Mouse (Mus musculus) MEL (cell line): Measurements from ENCODE around the gene Ap1ar.

Experiments used
- CTCF ChIP-seq, 3 experiments: IDR thresholded peaks in 2 of 3; conservative IDR thresholded peaks in 1 of 3; 2 replicates each; pipeline ENCODE4 v1.5.1; 2011 to 2012; ENCODE audit warnings: low read length in 3 of 3, low read depth in 2 of 3, mild to moderate bottlenecking in 2 of 3, improper control_type of control experiment in 1 of 3, inconsistent platforms in 1 of 3, mixed read lengths in 1 of 3, moderate library complexity in 1 of 3; ENCODE audit not compliant: control insufficient read depth in 1 of 3, insufficient read depth in 1 of 3, poor library complexity in 1 of 3, severe bottlenecking in 1 of 3
- GABPA ChIP-seq: IDR thresholded peaks from 2 replicates; pipeline ENCODE4 v1.6.1; 2012; ENCODE audit warnings: low read depth, mild to moderate bottlenecking, inconsistent platforms, low read length, improper control_type of control experiment, moderate library complexity
- GATA1 ChIP-seq: IDR thresholded peaks from 2 replicates; pipeline ENCODE4 v1.6.1; 2011; ENCODE audit warnings: low read depth, low read length, improper control_type of control experiment
- MAFK ChIP-seq: IDR thresholded peaks from 2 replicates; pipeline ENCODE4 v1.6.1; 2011; ENCODE audit warnings: low read depth, mild to moderate bottlenecking, low read length, improper control_type of control experiment, borderline replicate concordance
- POLR2A ChIP-seq, 2 experiments: IDR thresholded peaks; 2 replicates each; pipeline ENCODE4 v1.6.1; 2011 to 2012; ENCODE audit warnings: low read length in 2 of 2, mild to moderate bottlenecking in 2 of 2, control low read depth in 1 of 2, improper control_type of control experiment in 1 of 2, low read depth in 1 of 2, moderate library complexity in 1 of 2; ENCODE audit not compliant: control insufficient read depth in 1 of 2, insufficient read depth in 1 of 2, poor library complexity in 1 of 2
- POLR2AphosphoS5 ChIP-seq: IDR thresholded peaks from 2 replicates; pipeline ENCODE4 v1.6.1; 2012; ENCODE audit warnings: low read depth, borderline replicate concordance, mild to moderate bottlenecking, inconsistent platforms, low read length, moderate library complexity, mixed read lengths
- ZC3H11A ChIP-seq: IDR thresholded peaks from 2 replicates; pipeline ENCODE4 v1.6.1; 2012; ENCODE audit warnings: low read depth, mild to moderate bottlenecking, inconsistent platforms, low read length, improper control_type of control experiment
- ZNF384 ChIP-seq: IDR thresholded peaks from 2 replicates; pipeline ENCODE4 v1.6.1; 2012; ENCODE audit warnings: low read depth, mild to moderate bottlenecking, inconsistent platforms, low read length, improper control_type of control experiment

DNA sequence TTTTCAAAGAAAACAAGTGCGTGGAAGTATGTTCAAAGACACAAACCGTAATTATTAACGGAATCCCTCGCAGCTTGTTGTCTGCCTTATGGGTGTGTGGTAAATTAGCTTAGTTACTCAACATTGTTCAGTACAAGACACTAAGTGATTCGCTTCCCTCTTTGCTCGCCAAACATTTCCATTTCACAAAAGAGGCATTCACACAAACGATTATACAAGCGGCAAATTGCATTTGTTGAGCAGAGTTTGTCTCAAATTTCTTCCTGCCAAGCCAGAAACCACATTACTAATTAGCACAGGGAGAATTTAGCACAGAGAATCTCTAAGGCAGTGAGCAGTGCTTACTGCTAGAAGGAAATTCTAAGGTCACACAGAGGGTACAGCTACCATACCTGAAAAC lies 4.6 kb upstream of the Ap1ar start:
- TF ChIP-seq POLR2A (IDR thresholded peaks at IDR 0.05; ENCODE audit: control insufficient read depth in 1 of 2, insufficient read depth in 1 of 2, low read depth in 1 of 2, low read length in 2 of 2, poor library complexity in 1 of 2) (no peak), ZNF384 (no peak), CTCF (IDR thresholded peaks at IDR 0.05 in 2 of 3, conservative IDR thresholded peaks at IDR 0.05 in 1 of 3; ENCODE audit: control insufficient read depth in 1 of 3, insufficient read depth in 1 of 3, low read depth in 2 of 3, low read length in 3 of 3, poor library complexity in 1 of 3, severe bottlenecking in 1 of 3) (no peak), MAFK (no peak), ZC3H11A (no peak), GATA1 (no peak), POLR2AphosphoS5 (no peak), GABPA (no peak)
